Comparison of ENCODE assay signal across 8 mouse cellular contexts in genomic region chr5:110354716-110355115, GRCm38 (mm10). TPM values are rescaled to one million over a fixed set of nuclear protein-coding genes. Genes with fewer than 3 reads are reported as not detected.
DNase-seq lines count a peak whose midpoint lies in the region; ATAC-seq and TF ChIP-seq lines count a peak whose summit lies in the region.

No protein-coding gene starts in this region.

- 0 out of 2 replicates have a peak, but pooled peaks have one; percentile 22 for ATAC-seq in forebrain, embryonic 11.5 days (replicated peaks; ENCODE audit: low FRiP score)
- no peak for ATAC-seq in forebrain, embryonic 13.5 days
- no peak for ATAC-seq in embryonic facial prominence, embryonic 13.5 days (ENCODE audit: insufficient number of reproducible peaks, insufficient read depth, low FRiP score, low TSS enrichment, low read depth)

- no peaks in the 10 kb centered on the region for H3K27me3 ChIP-seq in forebrain, embryonic 11.5 days (ENCODE audit: control insufficient read depth, insufficient read depth, low read length)
- H3K27me3 ChIP-seq in forebrain, embryonic 13.5 days: peaks cover 7% of the 10 kb centered on the region; the same call in 1 of the 2 replicates
- no peaks in the 10 kb centered on the region for H3K27me3 ChIP-seq in testis, adult 2 months (ENCODE audit: control insufficient read depth, insufficient read depth, low read length)
- H3K27me3 ChIP-seq in embryonic facial prominence, embryonic 13.5 days: peaks cover 19% of the 10 kb centered on the region

- H3K27ac ChIP-seq in forebrain, embryonic 11.5 days (ENCODE audit: low read depth, low read length): no peak overlapping the region
- no peak overlapping the region for H3K27ac ChIP-seq in forebrain, embryonic 13.5 days
- no peak overlapping the region for H3K27ac ChIP-seq in testis, adult 2 months (ENCODE audit: control insufficient read depth, insufficient read depth, low read depth, low read length)
- H3K27ac ChIP-seq in embryonic facial prominence, embryonic 13.5 days: no peak overlapping the region

- H3K36me3 ChIP-seq in forebrain, embryonic 11.5 days (ENCODE audit: control insufficient read depth, insufficient read depth, low read length): no peaks in the 10 kb centered on the region
- H3K36me3 ChIP-seq in forebrain, embryonic 13.5 days (ENCODE audit: poor library complexity, severe bottlenecking): no peaks in the 10 kb centered on the region
- H3K36me3 ChIP-seq in testis, adult 2 months (ENCODE audit: control insufficient read depth, insufficient read depth, low read length): no peaks in the 10 kb centered on the region
- no peaks in the 10 kb centered on the region for H3K36me3 ChIP-seq in embryonic facial prominence, embryonic 13.5 days

- TF ChIP-seq POLR2A in testis, adult 2 months (IDR thresholded peaks at IDR 0.05; ENCODE audit: control insufficient read depth, low read depth, low read length): no peak
- no peak for TF ChIP-seq POLR2A in lung, adult 2 months (IDR thresholded peaks at IDR 0.05; ENCODE audit: borderline replicate concordance, extremely low read depth, low read depth, low read length)

- WGBS in forebrain, embryonic 11.5 days: 10% methylated on average over 7 of the region's 7 CpGs
- WGBS in forebrain, embryonic 13.5 days: 12% methylated on average over 7 of the region's 7 CpGs
- 10% methylated on average over 7 of the region's 7 CpGs for WGBS in embryonic facial prominence, embryonic 13.5 days
- 14% methylated on average over 7 of the region's 7 CpGs for WGBS in lung, adult 2 months

- H3K4me2 ChIP-seq in forebrain, embryonic 11.5 days (ENCODE audit: low read depth, low read length, severe bottlenecking): no peak overlapping the region
- no peak overlapping the region for H3K4me2 ChIP-seq in forebrain, embryonic 13.5 days
- H3K4me2 ChIP-seq in embryonic facial prominence, embryonic 13.5 days: peak overlapping the region; percentile 24; the same call in 1 of the 2 replicates

- no peaks in the 10 kb centered on the region for H3K4me1 ChIP-seq in forebrain, embryonic 11.5 days (replicated peaks; ENCODE audit: control insufficient read depth, insufficient read depth, low read length)
- H3K4me1 ChIP-seq in forebrain, embryonic 13.5 days: 0 out of 2 replicates have a peak, but pooled peaks cover 9% of the 10 kb centered on the region
- H3K4me1 ChIP-seq in testis, adult 2 months (ENCODE audit: control insufficient read depth, insufficient read depth, low read length): peaks cover 3% of the 10 kb centered on the region
- peaks cover 7% of the 10 kb centered on the region; the same call in 1 of the 2 replicates for H3K4me1 ChIP-seq in embryonic facial prominence, embryonic 13.5 days
- H3K4me1 ChIP-seq in lung, adult 2 months (ENCODE audit: control insufficient read depth, insufficient read depth, low read length): no peaks in the 10 kb centered on the region

- H3K9ac ChIP-seq in forebrain, embryonic 11.5 days (ENCODE audit: low read length): no peak overlapping the region
- no peak overlapping the region for H3K9ac ChIP-seq in forebrain, embryonic 13.5 days
- no peak overlapping the region for H3K9ac ChIP-seq in embryonic facial prominence, embryonic 13.5 days

- peak; percentile 74 for DNase-seq in forebrain, embryonic 11.5 days (ENCODE audit: low spot score)
- no peak for DNase-seq in testis, postnatal 14 days (ENCODE audit: low spot score)
- DNase-seq in lung, adult 2 months: peak; percentile 34
- DNase-seq in thymus, postnatal 0 days (ENCODE audit: low spot score): peak; percentile 55
- no peak for DNase-seq in right cerebral cortex, postnatal 36 days (ENCODE audit: low spot score in 2 of 2)

- H3K4me3 ChIP-seq in forebrain, embryonic 11.5 days (ENCODE audit: low read depth, low read length): no peak overlapping the region
- no peak overlapping the region for H3K4me3 ChIP-seq in forebrain, embryonic 13.5 days
- H3K4me3 ChIP-seq in testis, adult 2 months (ENCODE audit: control insufficient read depth, low read depth, low read length): no peak overlapping the region
- no peak overlapping the region for H3K4me3 ChIP-seq in embryonic facial prominence, embryonic 13.5 days
- H3K4me3 ChIP-seq in lung, adult 2 months (replicated peaks; ENCODE audit: extremely low read depth, low read depth, low read length): no peak overlapping the region

- no peaks in the 10 kb centered on the region for H3K9me3 ChIP-seq in forebrain, embryonic 11.5 days (ENCODE audit: control insufficient read depth, low read length)
- no peaks in the 10 kb centered on the region for H3K9me3 ChIP-seq in forebrain, embryonic 13.5 days (replicated peaks)
- no peaks in the 10 kb centered on the region for H3K9me3 ChIP-seq in embryonic facial prominence, embryonic 13.5 days

- peak; percentile 37; the same call in 1 of the 2 replicates for TF ChIP-seq CTCF in testis, adult 2 months (IDR thresholded peaks at IDR 0.05; ENCODE audit: control insufficient read depth, insufficient read depth, insufficient replicate concordance, low read depth, low read length)
- peak; percentile 46 for TF ChIP-seq CTCF in lung, adult 2 months (IDR thresholded peaks at IDR 0.05; ENCODE audit: insufficient read depth, low read length)

RNA-seq across cellular contexts. Expression of gene Lrcol1, which starts 10.2 kb away (rescaled TPM):
- polyA plus RNA-seq in forebrain, embryonic 11.5 days (2014; fragmentation: Nextera tagmentation; extraction: Ambion mirVana): not detected in 2 replicates
- polyA plus RNA-seq in forebrain, embryonic 13.5 days (2015; fragmentation: Nextera tagmentation; extraction: Ambion mirVana): not detected in 2 replicates
- 0.93 and 1.8 TPM in 2 replicates for polyA plus RNA-seq in testis, adult 2 months (2012; rRNA removed)
- not detected in 2 replicates for polyA plus RNA-seq in embryonic facial prominence, embryonic 13.5 days (2015; fragmentation: Nextera tagmentation; extraction: Ambion mirVana)
- polyA plus RNA-seq in lung, adult 2 months (2012; rRNA removed): 0.19 and 0.51 TPM in 2 replicates
- polyA plus RNA-seq in thymus, postnatal 0 days (2015; fragmentation: Nextera tagmentation; extraction: Ambion mirVana): 1.2 and 1.3 TPM in 2 replicates

RNA-seq across cellular contexts. Expression of gene P2rx2, which starts 11.7 kb away (rescaled TPM):
- 1.0 and 1.3 TPM in 2 replicates for polyA plus RNA-seq in forebrain, embryonic 11.5 days (2014; fragmentation: Nextera tagmentation; extraction: Ambion mirVana)
- 2.0 and 2.2 TPM in 2 replicates for polyA plus RNA-seq in forebrain, embryonic 13.5 days (2015; fragmentation: Nextera tagmentation; extraction: Ambion mirVana)
- 70.2 and 93.7 TPM in 2 replicates for polyA plus RNA-seq in testis, adult 2 months (2012; rRNA removed)
- polyA plus RNA-seq in embryonic facial prominence, embryonic 13.5 days (2015; fragmentation: Nextera tagmentation; extraction: Ambion mirVana): 2.6 and 3.1 TPM in 2 replicates
- 1.2 TPM in 2 replicates for polyA plus RNA-seq in lung, adult 2 months (2012; rRNA removed)
- 0.12 and 0.41 TPM in 2 replicates for polyA plus RNA-seq in thymus, postnatal 0 days (2015; fragmentation: Nextera tagmentation; extraction: Ambion mirVana)

Comparison
In these comparisons a context has a peak if more than half of its experiments do, and no peak if none do; other contexts are left out.
1. DNase-seq: peak in forebrain, embryonic 11.5 days (single experiment), lung, adult 2 months (single experiment) and thymus, postnatal 0 days (single experiment); none in testis, postnatal 14 days (single experiment) and right cerebral cortex, postnatal 36 days (0 of 2).
2. RNA of gene P2rx2, which starts 11.7 kb away (polyA plus RNA-seq): 70.2 to 93.7 TPM in testis, adult 2 months; 2.6 to 3.1 TPM in embryonic facial prominence, embryonic 13.5 days, 2.0 to 2.2 TPM in forebrain, embryonic 13.5 days, 1.2 TPM in lung, adult 2 months, 1.0 to 1.3 TPM in forebrain, embryonic 11.5 days and 0.12 to 0.41 TPM in thymus, postnatal 0 days; every median in the first group is over 10 times any median in the second.